Mouse (Mus musculus): ENCODE measurements around the gene Gm6096.

The Gm6096 gene

GRCm38 (mm10) chr7:34234610-34235561 lies 16.0 kb upstream of the Gm6096 start:
- DNase-seq (ENCODE audit: extremely low read depth, low read depth): no peak

GRCm38 (mm10) chr7:34235602-34236001 lies 15.2 kb upstream of the Gm6096 start:
- no peak for DNase-seq (ENCODE audit: extremely low read depth, low read depth)

GRCm38 (mm10) chr7:34238086-34238485 lies 12.8 kb upstream of the Gm6096 start:
- no peak for DNase-seq (ENCODE audit: extremely low read depth, low read depth)

- no peak for DNase-seq (ENCODE audit: extremely low read depth, low read depth)
Measured at GRCm38 (mm10) chr7:34242176-34242575, 8.7 kb upstream of the Gm6096 start.

- no peak for DNase-seq (ENCODE audit: extremely low read depth, low read depth)
Measured at GRCm38 (mm10) chr7:34246870-34247499, 3.9 kb upstream of the Gm6096 start.

GRCm38 (mm10) chr7:34252030-34252429 lies 1.2 kb downstream of the Gm6096 start:
- DNase-seq (ENCODE audit: extremely low read depth, low read depth): no peak

- DNase-seq (ENCODE audit: extremely low read depth, low read depth): no peak
Measured at GRCm38 (mm10) chr7:34255137-34255536, 4.3 kb downstream of the Gm6096 start.

GRCm38 (mm10) chr7:34255916-34256315 lies 5.1 kb downstream of the Gm6096 start:
- DNase-seq (ENCODE audit: extremely low read depth, low read depth): no peak

GRCm38 (mm10) chr7:34257279-34257678 lies 6.4 kb downstream of the Gm6096 start:
- DNase-seq (ENCODE audit: extremely low read depth, low read depth): no peak

- no peak for DNase-seq (ENCODE audit: extremely low read depth, low read depth)
Measured at GRCm38 (mm10) chr7:34258407-34258806, 7.6 kb downstream of the Gm6096 start.

GRCm38 (mm10) chr7:34263437-34263836 lies 12.6 kb downstream of the Gm6096 start:
- no peak for DNase-seq (ENCODE audit: extremely low read depth, low read depth)

- DNase-seq (ENCODE audit: extremely low read depth, low read depth): no peak
Measured at GRCm38 (mm10) chr7:34265876-34266346, 15.1 kb downstream of the Gm6096 start.

- DNase-seq (ENCODE audit: extremely low read depth, low read depth): no peak
Measured at GRCm38 (mm10) chr7:34266421-34266820, 15.6 kb downstream of the Gm6096 start.

GRCm38 (mm10) chr7:34268463-34268862 lies 17.6 kb downstream of the Gm6096 start:
- no peak for DNase-seq (ENCODE audit: extremely low read depth, low read depth)

GRCm38 (mm10) chr7:34272465-34272864 lies 21.6 kb downstream of the Gm6096 start:
- no peak for DNase-seq (ENCODE audit: extremely low read depth, low read depth)

- no peak for DNase-seq (ENCODE audit: extremely low read depth, low read depth)
Measured at GRCm38 (mm10) chr7:34276066-34276465, 25.2 kb downstream of the Gm6096 start.

- DNase-seq (ENCODE audit: extremely low read depth, low read depth): no peak
Measured at GRCm38 (mm10) chr7:34277656-34278055, 26.8 kb downstream of the Gm6096 start.

GRCm38 (mm10) chr7:34290450-34291151 lies 39.8 kb downstream of the Gm6096 start:
- no peak for DNase-seq (ENCODE audit: extremely low read depth, low read depth)

- no peak for DNase-seq (ENCODE audit: extremely low read depth, low read depth)
Measured at GRCm38 (mm10) chr7:34291265-34291664, 40.4 kb downstream of the Gm6096 start.

GRCm38 (mm10) chr7:34292633-34293032 lies 41.8 kb downstream of the Gm6096 start:
- no peak for DNase-seq (ENCODE audit: extremely low read depth, low read depth)

GRCm38 (mm10) chr7:34296124-34296523 lies 45.3 kb downstream of the Gm6096 start:
- no peak for DNase-seq (ENCODE audit: extremely low read depth, low read depth)

- DNase-seq (ENCODE audit: extremely low read depth, low read depth): no peak
Measured at GRCm38 (mm10) chr7:34298818-34299217, 48.0 kb downstream of the Gm6096 start.
